Mouse (Mus musculus) B cell, adult 62 days (primary cell): ENCODE results near the gene Olfr305. TPM values are rescaled to one million over a fixed set of nuclear protein-coding genes. Genes with fewer than 3 reads are reported as not detected.

Source experiments
- total RNA-seq: library from RNA; stranded (reverse); gene quantifications from 4 replicates; pipeline ENCODE4 v1.2.4, GENCODE M21; 2023

Gene Olfr305
- not detected in 4 replicates for total RNA-seq

GRCm38 (mm10) chr7:86366828-86367227 is at the start of gene Olfr305:
Gene Olfr305 (minus strand): TSS chr7:86366928.

DNA sequence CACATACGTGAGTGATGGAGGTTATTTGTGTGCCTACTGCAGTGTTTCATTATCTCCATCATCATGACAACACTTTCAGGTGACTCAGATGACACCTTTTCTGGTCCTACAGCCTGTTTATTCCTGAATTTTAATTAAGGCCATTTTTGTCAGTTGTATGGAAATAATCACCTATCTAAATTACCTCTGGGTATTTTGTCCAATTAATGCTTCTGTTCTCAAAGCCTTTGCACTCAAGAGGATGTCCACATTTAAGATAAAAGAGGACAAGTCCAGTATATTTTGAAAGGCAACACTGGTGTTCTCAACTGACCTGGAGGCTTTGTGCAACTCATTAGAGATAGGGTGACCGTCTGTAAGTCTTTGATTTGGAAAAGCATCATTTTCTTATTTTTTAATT is 36.8 kb upstream of the Olfr305 start, which contains the start of gene Olfr301:
Gene Olfr301, plus strand, starts transcription at position 301 of the 400 bp plus-strand sequence.

DNA sequence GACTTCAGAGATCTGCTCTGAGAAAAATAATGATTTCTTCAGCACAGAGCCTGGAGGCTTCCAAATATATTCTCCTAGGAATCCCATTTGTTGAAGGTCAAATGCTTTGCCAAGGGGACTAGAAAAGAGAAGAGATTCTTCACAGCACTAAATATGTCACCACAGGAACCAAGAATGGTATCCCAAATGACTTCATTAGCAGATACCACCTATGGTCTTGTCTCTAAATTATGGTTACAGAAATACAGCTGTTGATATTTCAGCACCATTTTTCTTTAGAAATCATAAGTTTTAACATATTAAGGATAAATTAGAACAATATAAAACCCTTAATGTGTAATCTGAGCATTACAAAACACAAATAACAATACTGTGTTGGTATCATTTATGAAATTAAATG is 31.0 kb upstream of the Olfr305 start, which contains the start of gene Olfr303:
Gene Olfr303, minus strand, starts transcription at position 101 of the 400 bp plus-strand sequence.

DNA sequence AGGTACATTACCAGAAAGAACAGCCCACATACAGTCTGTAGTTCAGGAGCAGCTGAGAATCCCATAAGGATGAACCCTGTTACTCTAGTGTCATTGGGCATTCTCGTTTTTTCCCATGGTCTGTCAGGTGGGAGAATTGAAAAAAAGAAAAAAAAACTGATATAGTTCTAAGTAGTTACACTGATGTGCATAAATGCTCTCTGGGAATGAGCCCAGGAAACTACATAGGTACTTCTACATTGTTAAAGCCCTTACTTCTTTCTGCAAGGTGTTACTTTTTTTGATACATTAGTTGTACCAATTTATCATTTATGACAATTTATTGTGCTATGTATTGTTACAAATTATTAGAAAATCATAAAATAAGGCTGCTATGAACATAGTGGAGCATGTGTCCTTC is 19.8 kb upstream of the Olfr305 start, which contains the start of gene Olfr304:
Gene Olfr304, minus strand, starts transcription at position 101 of the 400 bp plus-strand sequence.

GRCm38 (mm10) chr7:86337486-86337885 is 29.2 kb downstream of the Olfr305 start, which contains the start of gene Olfr307:
Gene Olfr307 (minus strand): TSS chr7:86337586.

GRCm38 (mm10) chr7:86325530-86325929 is 41.2 kb downstream of the Olfr305 start, which contains the start of gene Olfr308:
Gene Olfr308 (minus strand): TSS chr7:86325630.

DNA sequence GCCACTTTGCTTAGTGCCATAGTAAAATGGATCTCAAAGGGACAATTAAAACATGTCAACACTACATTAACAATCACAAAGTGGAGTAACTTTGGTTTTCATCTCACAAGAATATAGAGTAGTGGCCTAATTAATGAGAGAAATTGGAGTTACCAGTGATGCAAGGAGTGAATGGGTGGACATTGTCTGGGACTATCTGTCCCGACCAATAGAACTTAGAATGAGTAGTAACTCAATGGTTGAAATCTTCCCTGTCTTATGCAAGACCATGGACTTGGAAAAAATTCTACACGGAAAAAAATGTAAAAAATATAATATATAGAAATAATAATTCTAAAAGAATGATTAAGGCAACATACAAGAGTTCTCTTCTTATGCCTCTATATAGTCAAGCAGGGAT is 53.1 kb downstream of the Olfr305 start, which contains the start of gene Olfr309:
Gene Olfr309, minus strand, starts transcription at position 101 of the 400 bp plus-strand sequence.

Other genes starting within 250 kb of the Olfr305 start
- not detected in 4 replicates for gene Vmn2r75, start 195.2 kb downstream of the Olfr305 start, total RNA-seq
- gene Vmn2r76, start 120.6 kb downstream of the Olfr305 start, total RNA-seq = not detected in 4 replicates
- not detected in 4 replicates for gene Olfr310, start 89.8 kb downstream of the Olfr305 start, total RNA-seq
- not detected in 4 replicates for gene Olfr309, start 53.2 kb downstream of the Olfr305 start, total RNA-seq
- gene Olfr308, start 41.3 kb downstream of the Olfr305 start, total RNA-seq = not detected in 4 replicates
- gene Olfr307, start 29.3 kb downstream of the Olfr305 start, total RNA-seq = not detected in 4 replicates
- not detected in 4 replicates for gene Olfr304, start 19.7 kb upstream of the Olfr305 start, total RNA-seq
- not detected in 4 replicates for gene Olfr303, start 30.9 kb upstream of the Olfr305 start, total RNA-seq
- gene Olfr301, start 36.9 kb upstream of the Olfr305 start, total RNA-seq = not detected in 4 replicates
- gene Olfr299, start 93.0 kb upstream of the Olfr305 start, total RNA-seq = not detected in 4 replicates
- not detected in 4 replicates for gene Olfr298, start 125.6 kb upstream of the Olfr305 start, total RNA-seq
- not detected in 4 replicates for gene Olfr297, start 153.0 kb upstream of the Olfr305 start, total RNA-seq
- not detected in 4 replicates for gene Olfr295, start 216.9 kb upstream of the Olfr305 start, total RNA-seq
- gene Olfr294, start 249.7 kb upstream of the Olfr305 start, total RNA-seq = not detected in 4 replicates